Mouse (Mus musculus) limb, embryonic 10.5 days (tissue): Measurements from ENCODE around the gene Dhdh. TPM values are rescaled to one million over a fixed set of nuclear protein-coding genes. Genes with fewer than 3 reads are reported as not detected.
"Not testable (repeated sequence)": the region's sequence is repeated elsewhere in the genome, so short reads cannot be mapped to it uniquely, and the experiment has no call there.

Experiments
- DNase-seq: peaks from one replicate; pipeline ENCODE4 v3.0.0-alpha.2; 2017; ENCODE audit warnings: low spot score
- H3K27ac ChIP-seq: fragments of 300-500 bp; sonication (generic); 2 replicates; pipeline ENCODE4 v1.5.1; 2016; ENCODE audit warnings: mild to moderate bottlenecking
- H3K27me3 ChIP-seq: fragments of 300-500 bp; sonication (generic); 2 replicates; pipeline ENCODE4 v1.6.1; 2016; ENCODE audit warnings: low read depth, mild to moderate bottlenecking; ENCODE audit not compliant: poor library complexity, severe bottlenecking
- H3K36me3 ChIP-seq: fragments of 300-500 bp; sonication (generic); 2 replicates; pipeline ENCODE4 v1.6.1; 2016; ENCODE audit warnings: mild to moderate bottlenecking, moderate library complexity
- H3K4me1 ChIP-seq: fragments of 300-500 bp; sonication (generic); 2 replicates; pipeline ENCODE4 v1.6.1; 2016
- H3K4me3 ChIP-seq: fragments of 300-500 bp; sonication (generic); 2 replicates; pipeline ENCODE4 v1.5.1; 2016; ENCODE audit warnings: mild to moderate bottlenecking, moderate library complexity
- H3K9me3 ChIP-seq: fragments of 300-500 bp; sonication (generic); replicated peaks from 2 replicates; pipeline ENCODE4 v1.6.1; 2016; ENCODE audit warnings: mild to moderate bottlenecking
- WGBS: fragments of 180-500 bp; shearing (Covaris S2); methylation state at CpG from one replicate; pipeline ENCODE4 v1.1.7; 2016; 5-methylcytosine and 5-hydroxymethylcytosine counted together
- polyA plus RNA-seq: library from polyadenylated mRNA; unstranded; fragments of >200 nt; fragmentation: Nextera tagmentation; extraction: Ambion mirVana; gene quantifications from 2 replicates; pipeline ENCODE4 v1.2.1, GENCODE M21; 2016

Dhdh gene
- polyA plus RNA-seq, 1 experiment from 2014 or later = 4.9 TPM

DNA sequence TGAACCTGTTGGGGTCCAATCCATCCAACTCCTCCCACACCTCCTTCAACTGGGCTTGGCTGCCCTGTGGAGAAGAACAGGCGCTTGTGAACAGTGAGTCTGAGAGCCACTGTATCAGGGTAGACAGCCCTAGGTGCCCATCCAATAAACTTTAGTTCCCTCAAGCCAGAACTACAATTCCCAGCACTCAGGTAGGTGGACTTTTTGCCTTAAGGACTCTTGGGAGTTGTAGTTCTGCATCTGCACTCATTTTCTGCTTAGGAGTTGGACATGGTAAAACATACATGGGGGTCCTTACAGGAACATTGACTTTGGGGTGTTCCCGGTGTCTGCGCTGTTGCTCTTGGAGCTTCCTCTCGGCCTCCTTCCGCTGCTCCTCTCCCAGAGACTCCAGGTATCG lies 9.8 kb upstream of the Dhdh start:
- peaks cover 98% of the 10 kb centered on the region for H3K36me3 ChIP-seq
- WGBS = 97% methylated on average over 6 of the region's 6 CpGs

GRCm38 (mm10) chr7:45494548-45494947 lies 5.9 kb upstream of the Dhdh start:
- Histone ChIP-seq H3K36me3 (peaks cover 77% of the 10 kb centered on the region), H3K27ac (no peak overlapping the region), H3K9me3 (no peaks in the 10 kb centered on the region), H3K27me3 (no peaks in the 10 kb centered on the region), H3K4me3 (no peak overlapping the region), H3K4me1 (peaks cover 16% of the 10 kb centered on the region)
- DNase-seq = no peak
- 85% methylated on average over 9 of the region's 9 CpGs for WGBS

More for the DNA sequence above, 9.8 kb upstream of the Dhdh start:
- no peaks in the 10 kb centered on the region for H3K27me3 ChIP-seq
- H3K27ac ChIP-seq = no peak overlapping the region
- no peaks in the 10 kb centered on the region for H3K9me3 ChIP-seq
- no peak overlapping the region for H3K4me3 ChIP-seq
- DNase-seq = no peak
- no peaks in the 10 kb centered on the region for H3K4me1 ChIP-seq

GRCm38 (mm10) chr7:45492951-45493350 lies 4.3 kb upstream of the Dhdh start:
- peaks cover 61% of the 10 kb centered on the region for H3K36me3 ChIP-seq
- DNase-seq = no peak
- peaks cover 30% of the 10 kb centered on the region for H3K4me1 ChIP-seq
- H3K4me3 ChIP-seq = no peak overlapping the region
- H3K27ac ChIP-seq = no peak overlapping the region
- H3K9me3 ChIP-seq = no peaks in the 10 kb centered on the region
- WGBS = 97% methylated on average over 5 of the region's 5 CpGs
- H3K27me3 ChIP-seq = no peaks in the 10 kb centered on the region

- 96% methylated on average over 8 of the region's 8 CpGs for WGBS
- Histone ChIP-seq H3K9me3 (no peaks in the 10 kb centered on the region), H3K27me3 (no peaks in the 10 kb centered on the region), H3K27ac (no peak overlapping the region), H3K4me1 (peaks cover 33% of the 10 kb centered on the region), H3K36me3 (peaks cover 55% of the 10 kb centered on the region), H3K4me3 (no peak overlapping the region)
- DNase-seq = no peak
Measured at GRCm38 (mm10) chr7:45492225-45492844, 3.7 kb upstream of the Dhdh start.

GRCm38 (mm10) chr7:45491264-45491663 lies 2.7 kb upstream of the Dhdh start:
- no peaks in the 10 kb centered on the region for H3K9me3 ChIP-seq
- H3K4me1 ChIP-seq = peaks cover 33% of the 10 kb centered on the region
- no peaks in the 10 kb centered on the region for H3K27me3 ChIP-seq
- no peak for DNase-seq
- 0 out of 2 replicates have a peak overlapping the region, but pooled peaks have one; percentile 31 for H3K27ac ChIP-seq
- peaks cover 47% of the 10 kb centered on the region for H3K36me3 ChIP-seq
- 24% methylated on average over 3 of the region's 3 CpGs for WGBS
- H3K4me3 ChIP-seq = no peak overlapping the region

- Histone ChIP-seq H3K27me3 (no peaks in the 10 kb centered on the region), H3K27ac (0 out of 2 replicates have a peak overlapping the region, but pooled peaks have one; percentile 31), H3K4me1 (peaks cover 33% of the 10 kb centered on the region), H3K4me3 (no peak overlapping the region), H3K9me3 (no peaks in the 10 kb centered on the region), H3K36me3 (peaks cover 42% of the 10 kb centered on the region)
- peak; percentile 68 for DNase-seq
- WGBS = 25% methylated on average over 9 of the region's 9 CpGs
Measured at GRCm38 (mm10) chr7:45490822-45491221, 2.2 kb upstream of the Dhdh start.

GRCm38 (mm10) chr7:45489578-45489977 lies 973 bp upstream of the Dhdh start:
- Histone ChIP-seq H3K27ac (no peak overlapping the region), H3K36me3 (peaks cover 32% of the 10 kb centered on the region), H3K4me3 (no peak overlapping the region), H3K27me3 (no peaks in the 10 kb centered on the region), H3K4me1 (peaks cover 33% of the 10 kb centered on the region), H3K9me3 (no peaks in the 10 kb centered on the region)
- DNase-seq = no peak
- 70% methylated on average over 7 of the region's 7 CpGs for WGBS

DNA sequence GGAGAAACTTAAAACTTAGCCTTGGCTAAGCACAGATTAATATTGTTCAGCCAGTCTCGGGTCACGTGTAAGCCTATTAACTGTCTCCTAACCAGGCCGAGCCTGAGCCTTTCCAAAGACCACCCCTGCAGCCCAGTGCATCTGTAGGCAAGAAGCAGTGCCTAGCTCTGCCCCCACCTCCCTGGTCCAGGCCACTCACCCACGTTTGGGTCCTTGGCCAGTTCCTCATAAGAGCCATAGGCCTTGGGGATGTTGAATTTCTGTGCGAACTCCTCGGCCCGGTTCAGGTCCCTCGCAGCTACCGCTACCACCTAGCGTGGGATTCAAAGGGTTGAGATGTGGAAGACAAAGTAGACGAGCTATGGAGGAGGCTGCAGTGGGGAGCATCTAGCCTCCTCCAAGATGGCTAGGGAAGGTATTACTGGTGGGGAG lies 728 bp downstream of the Dhdh start:
- Histone ChIP-seq H3K4me3 (peak overlapping the region; percentile 63), H3K9me3 (no peaks in the 10 kb centered on the region), H3K27me3 (no peaks in the 10 kb centered on the region), H3K36me3 (peaks cover 15% of the 10 kb centered on the region), H3K4me1 (peaks cover 33% of the 10 kb centered on the region), H3K27ac (peak overlapping the region; percentile 88)
- DNase-seq = peak; percentile 52
- WGBS = 38% methylated on average over 11 of the region's 11 CpGs

DNA sequence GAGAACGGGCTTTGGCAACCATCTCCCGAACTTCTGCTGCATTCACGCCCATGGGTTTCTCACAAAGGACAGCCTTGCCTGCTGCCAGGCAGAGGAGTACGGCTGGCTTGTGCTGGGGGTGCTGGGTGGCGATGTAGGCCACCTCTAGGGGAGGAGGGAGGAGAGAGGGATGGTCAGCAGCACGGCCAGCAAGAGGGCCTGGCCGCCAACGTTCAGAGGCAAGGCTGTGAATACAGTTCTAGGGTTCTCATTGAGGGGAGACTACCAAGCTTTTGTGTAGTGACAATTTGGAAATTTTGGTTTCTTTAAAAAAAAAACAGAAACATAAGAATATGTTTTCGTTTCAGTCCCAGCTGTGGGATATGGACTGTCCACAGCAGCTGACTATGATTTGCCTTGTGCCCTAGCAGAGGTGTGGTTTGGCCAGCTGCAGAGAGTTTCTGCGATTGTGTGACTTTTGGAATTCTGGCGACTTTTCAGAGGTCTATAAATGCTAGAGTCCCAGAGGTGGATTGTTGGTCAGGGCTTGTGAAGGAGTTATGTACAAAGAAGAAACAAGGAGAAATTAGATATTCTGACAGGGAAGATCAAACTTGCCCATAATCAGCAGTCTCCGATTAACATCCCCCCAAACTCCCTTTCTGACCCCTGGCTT lies 1.7 kb downstream of the Dhdh start, which contains the start of gene Gm45808:
TSS of gene Gm45808 (minus strand) at position 51 of the 655 bp plus-strand sequence.
- Histone ChIP-seq H3K9me3 (no peaks in the 10 kb centered on the region), H3K4me1 (peaks cover 33% of the 10 kb centered on the region), H3K4me3 (no peak within 1 kb of the TSS), H3K27ac (peak within 1 kb of the TSS; percentile 88), H3K27me3 (no peaks in the 10 kb centered on the region), H3K36me3 (peaks cover 6% of the 10 kb centered on the region; the same call in 1 of the 2 replicates)
- 85% methylated on average over 12 of the region's 12 CpGs for WGBS
- DNase-seq = no peak

GRCm38 (mm10) chr7:45486158-45486557 lies 2.4 kb downstream of the Dhdh start:
- 81% methylated on average over 7 of the region's 7 CpGs for WGBS
- H3K27ac ChIP-seq = no peak overlapping the region
- H3K36me3 ChIP-seq = 0 out of 2 replicates have a peak, but pooled peaks cover 5% of the 10 kb centered on the region

DNA sequence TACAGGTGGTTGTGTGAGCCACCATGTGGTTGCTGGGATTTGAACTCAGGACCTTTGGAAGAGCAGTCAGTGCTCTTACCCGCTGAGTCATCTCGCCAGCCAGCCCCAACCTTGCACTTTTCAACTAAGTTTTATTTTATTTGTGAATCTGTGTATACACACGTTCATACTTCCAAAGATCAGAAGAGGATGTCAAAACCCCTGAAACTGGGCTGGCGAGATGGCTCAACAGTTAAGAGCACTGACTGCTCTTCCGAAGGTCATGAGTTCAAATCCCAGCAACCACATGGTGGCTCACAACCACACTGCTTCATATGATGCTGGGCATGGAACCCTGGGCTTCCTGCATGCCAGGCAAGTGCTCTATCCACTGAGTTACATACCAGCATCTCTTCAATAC lies 3.6 kb downstream of the Dhdh start:
- H3K4me1 ChIP-seq = peaks cover 19% of the 10 kb centered on the region
- not testable (repeated sequence) for H3K27me3 ChIP-seq, H3K9me3 ChIP-seq, DNase-seq, H3K36me3 ChIP-seq, H3K4me3 ChIP-seq, H3K27ac ChIP-seq
- 95% methylated on average over 5 of the region's 5 CpGs for WGBS

More at GRCm38 (mm10) chr7:45486158-45486557, 2.4 kb downstream of the Dhdh start:
- no peak for DNase-seq
- H3K4me3 ChIP-seq = no peak overlapping the region
- peaks cover 31% of the 10 kb centered on the region for H3K4me1 ChIP-seq
- no peaks in the 10 kb centered on the region for H3K27me3 ChIP-seq
- H3K9me3 ChIP-seq = no peaks in the 10 kb centered on the region

DNA sequence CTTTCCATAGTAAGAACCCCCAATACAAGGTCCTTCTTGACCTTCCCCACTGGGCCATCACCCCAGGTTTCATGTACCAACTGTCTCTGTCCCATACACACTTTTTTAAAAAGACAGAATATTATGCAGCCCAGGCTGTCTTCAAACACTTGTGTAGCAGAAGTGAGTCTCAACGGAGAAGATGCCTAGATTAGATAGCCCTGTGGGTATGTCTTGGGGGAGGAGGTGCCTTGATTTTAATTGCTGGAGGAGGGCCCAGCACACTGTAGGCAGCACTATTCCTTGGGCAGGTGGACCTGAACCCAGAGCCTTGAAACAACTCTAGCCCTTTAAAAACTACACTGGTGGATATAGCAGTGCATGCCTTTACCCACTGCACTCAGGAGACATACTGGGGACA lies 6.4 kb downstream of the Dhdh start:
- Histone ChIP-seq H3K27ac (no peak overlapping the region), H3K4me1 (no peaks in the 10 kb centered on the region), H3K9me3 (no peaks in the 10 kb centered on the region), H3K27me3 (no peaks in the 10 kb centered on the region), H3K36me3 (peaks cover 11% of the 10 kb centered on the region), H3K4me3 (no peak overlapping the region)
- 84% methylated on average over 1 of the region's 1 CpGs for WGBS
- DNase-seq = no peak

- WGBS = 56% methylated on average over 15 of the region's 15 CpGs
- no peaks in the 10 kb centered on the region for H3K27me3 ChIP-seq
- DNase-seq = peak; percentile 57
- no peaks in the 10 kb centered on the region for H3K4me1 ChIP-seq
- H3K9me3 ChIP-seq = no peaks in the 10 kb centered on the region
- peaks cover 9% of the 10 kb centered on the region for H3K36me3 ChIP-seq
- no peak within 1 kb of the TSS for H3K27ac ChIP-seq
- H3K4me3 ChIP-seq = no peak within 1 kb of the TSS
Measured at GRCm38 (mm10) chr7:45481374-45481927, 7.2 kb downstream of the Dhdh start, which contains the start of gene Tulp2. Gene Tulp2 (plus strand): TSS chr7:45481877.
